Mouse (Mus musculus): ENCODE measurements at regions not wholly inside any gene's neighbourhood (a gene's known extent, or its start where the extent isn't known, plus 50 kb on each side); places are given as distances from the start of the nearest gene placed in this dataset.

DNA sequence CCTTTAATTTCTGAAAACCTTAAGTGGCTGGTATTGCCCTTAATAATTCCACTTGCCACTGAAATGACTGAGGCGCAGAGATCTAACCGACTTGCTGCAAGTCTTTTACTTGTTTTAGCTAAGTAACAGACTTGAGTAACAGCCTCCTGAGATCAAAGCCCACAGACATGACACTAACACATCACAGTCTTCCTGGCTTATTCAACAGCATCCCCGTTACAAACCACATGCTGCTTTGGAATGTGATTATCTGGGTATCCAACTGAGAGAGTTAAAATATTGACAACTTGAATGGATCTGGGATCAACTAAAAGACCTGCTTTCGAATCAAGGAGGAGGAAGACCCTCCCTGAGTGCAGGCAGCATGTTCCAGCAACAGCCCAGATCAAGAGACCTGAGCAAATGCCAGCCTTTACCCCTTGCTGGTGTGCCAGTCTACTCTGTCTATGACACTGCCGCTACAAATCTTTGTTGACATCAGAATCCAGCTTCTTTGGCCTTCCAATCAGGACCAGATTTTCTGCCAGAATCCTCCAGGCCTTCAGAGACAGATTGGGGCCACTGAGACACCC is 258.7 kb upstream of the Fermt1 start:
- no peak for DNase-seq (ENCODE audit: low read depth, low spot score)
- WGBS = 53% methylated on average over 5 of the region's 5 CpGs

DNA sequence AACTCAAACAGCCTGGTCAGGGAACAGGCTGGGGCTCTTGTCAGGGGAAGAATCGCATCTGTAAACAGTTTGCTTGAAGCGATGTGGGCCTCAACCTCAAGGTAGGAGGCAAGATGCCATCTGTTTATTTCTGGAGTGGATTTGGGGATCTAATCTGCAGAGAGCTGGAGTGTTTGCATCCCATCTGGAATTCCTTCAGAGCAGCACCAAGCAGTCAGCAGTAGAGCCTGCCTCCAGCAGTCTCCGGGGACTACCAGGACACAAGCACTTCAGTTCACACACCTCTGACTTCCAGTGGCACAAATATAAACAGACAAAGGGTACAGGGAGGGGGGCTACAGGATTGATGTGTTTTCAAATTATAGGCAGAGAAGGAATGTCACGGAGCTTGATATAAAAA is 262.8 kb upstream of the Fermt1 start:
- DNase-seq (ENCODE audit: low read depth, low spot score) = no peak
- 43% methylated on average over 4 of the region's 4 CpGs for WGBS

DNA sequence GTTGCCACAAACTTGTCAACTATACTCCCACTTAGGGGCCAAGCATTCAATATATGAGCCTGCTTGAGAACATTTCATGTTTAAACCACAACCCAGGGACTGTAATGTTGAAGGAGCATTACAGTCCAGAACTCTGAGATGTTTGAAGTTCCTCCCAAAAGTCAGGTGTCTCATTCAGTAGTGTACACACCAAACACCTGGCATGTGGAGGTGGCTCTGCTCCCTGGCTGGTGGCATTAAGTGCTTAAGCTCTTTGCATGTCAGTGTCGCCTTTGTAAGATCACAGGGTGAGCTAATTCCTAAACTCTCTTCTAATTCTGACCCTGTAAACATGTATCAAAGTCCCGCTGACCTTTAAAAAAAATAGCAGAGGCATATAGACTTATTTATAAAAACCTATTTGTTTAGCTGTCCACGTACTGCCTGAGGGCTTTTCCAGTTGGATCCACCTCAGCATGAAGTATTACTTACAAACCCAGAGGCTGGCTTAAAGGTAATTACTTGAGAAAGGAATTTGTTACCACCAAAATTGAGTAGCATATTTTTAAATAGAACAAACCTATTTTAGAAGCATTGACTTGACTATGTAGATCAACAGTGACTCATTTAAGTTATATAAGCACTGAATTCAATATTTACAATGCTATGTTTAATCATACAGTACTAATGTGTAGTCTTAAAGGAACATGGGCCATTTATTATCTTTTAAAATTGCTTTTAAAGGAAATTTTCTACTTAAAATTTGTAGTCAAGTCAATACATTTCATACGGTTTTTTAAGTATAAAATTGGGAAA is 276.3 kb upstream of the Fermt1 start:
- no peak for DNase-seq (ENCODE audit: low read depth, low spot score)
- WGBS = 57% methylated on average over 4 of the region's 4 CpGs

DNA sequence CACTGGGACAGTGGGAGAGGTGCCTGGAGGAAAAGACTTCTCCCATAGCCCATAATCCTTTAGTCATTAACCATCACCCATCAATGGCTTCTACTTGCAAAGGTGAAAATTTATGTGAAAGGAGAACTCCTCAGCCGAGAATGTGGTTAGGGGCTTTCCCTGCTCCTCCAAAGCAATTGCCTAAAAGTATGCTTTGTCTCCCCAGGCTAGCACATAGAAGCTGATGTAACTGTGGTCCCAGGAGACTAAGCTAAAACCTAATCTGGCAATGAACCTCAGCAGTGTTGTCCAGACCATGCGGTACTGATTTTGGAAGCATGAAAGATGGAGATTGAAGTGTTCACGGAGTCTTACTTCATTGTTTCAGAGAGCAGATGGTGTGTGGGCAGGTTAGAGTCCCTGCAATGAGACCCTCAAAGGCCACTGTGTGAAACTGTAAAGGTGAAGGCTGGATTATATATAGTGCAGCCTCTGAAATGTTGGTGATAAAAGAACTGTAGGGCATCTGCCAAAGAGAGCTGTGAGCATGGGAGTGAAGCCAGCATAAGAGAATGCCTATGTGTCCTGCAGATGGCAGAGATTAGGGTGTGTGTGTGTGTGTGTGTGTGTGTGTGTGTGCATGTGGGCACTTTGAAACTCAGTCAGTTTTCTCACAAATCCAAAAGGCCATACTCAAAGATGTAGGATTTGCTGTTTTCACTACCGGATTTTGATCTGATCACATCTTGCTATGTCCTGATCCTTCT is 289.6 kb upstream of the Fermt1 start:
- 72% methylated on average over 4 of the region's 4 CpGs for WGBS
- DNase-seq (ENCODE audit: low read depth, low spot score) = no peak

DNA sequence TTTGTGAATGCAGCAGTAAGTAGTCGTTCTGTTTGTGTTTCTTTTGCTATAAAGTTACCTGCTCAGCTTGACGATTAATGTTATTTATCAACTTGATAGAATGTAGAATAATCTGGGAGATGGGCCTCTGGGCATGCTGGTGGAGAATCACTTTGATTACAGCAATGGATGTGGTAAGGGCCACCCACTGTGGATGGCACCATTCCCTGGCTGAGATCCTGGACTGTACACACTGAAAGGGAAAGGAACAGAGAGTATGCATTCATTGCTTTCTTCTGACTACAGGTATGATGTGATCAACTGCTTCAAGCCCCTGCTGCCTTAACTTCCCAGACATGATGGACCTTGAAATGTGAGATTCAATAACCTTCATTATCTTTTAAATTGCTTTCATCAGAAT is 299.8 kb upstream of the Bmp2 start:
- DNase-seq (ENCODE audit: low read depth, low spot score) = no peak
- 76% methylated on average over 2 of the region's 2 CpGs for WGBS

DNA sequence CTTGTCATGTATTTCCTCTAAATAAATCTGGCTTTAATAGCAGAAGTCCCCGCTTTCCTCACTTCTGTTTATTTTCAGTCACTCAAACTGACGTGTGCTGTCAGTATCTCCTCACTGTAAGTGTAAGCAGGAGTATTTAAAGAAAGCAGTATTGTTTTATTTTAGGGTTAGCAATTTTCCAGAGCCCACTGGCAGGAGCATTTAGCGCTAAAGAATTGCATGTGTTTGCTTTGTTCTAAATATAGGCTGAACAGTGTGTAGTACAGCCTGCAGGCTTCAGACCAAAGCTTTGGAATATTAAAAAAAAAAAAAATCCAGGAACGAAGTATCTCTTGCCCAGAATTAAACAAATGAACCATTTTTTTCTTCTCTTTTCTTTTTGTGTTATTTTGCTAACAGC is 277.5 kb upstream of the Bmp2 start:
- 37% methylated on average over 4 of the region's 4 CpGs for WGBS

DNA sequence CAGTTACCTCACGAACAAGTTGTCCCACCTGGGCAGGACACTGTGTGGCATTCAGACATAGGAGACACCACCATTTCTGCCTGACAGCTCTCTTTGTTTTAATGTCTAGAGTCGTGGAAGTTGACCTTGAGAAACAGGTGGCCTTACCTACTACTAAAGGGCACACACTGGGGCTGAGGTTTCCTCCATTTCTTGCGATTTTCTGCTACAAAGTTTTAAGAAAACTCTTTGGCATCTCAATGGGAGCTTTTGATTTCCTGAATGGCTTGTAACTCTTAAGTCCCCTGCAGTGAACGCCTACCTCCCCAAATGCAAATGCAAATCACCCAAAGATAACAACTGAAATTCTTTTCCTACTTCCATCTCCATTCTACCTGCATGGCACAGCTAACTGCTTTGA is 273.4 kb upstream of the Bmp2 start:
- WGBS = 48% methylated on average over 4 of the region's 4 CpGs
- no peak for DNase-seq (ENCODE audit: low read depth, low spot score)

More for the DNA sequence above, 277.5 kb upstream of the Bmp2 start:
- DNase-seq (ENCODE audit: low read depth, low spot score) = no peak

DNA sequence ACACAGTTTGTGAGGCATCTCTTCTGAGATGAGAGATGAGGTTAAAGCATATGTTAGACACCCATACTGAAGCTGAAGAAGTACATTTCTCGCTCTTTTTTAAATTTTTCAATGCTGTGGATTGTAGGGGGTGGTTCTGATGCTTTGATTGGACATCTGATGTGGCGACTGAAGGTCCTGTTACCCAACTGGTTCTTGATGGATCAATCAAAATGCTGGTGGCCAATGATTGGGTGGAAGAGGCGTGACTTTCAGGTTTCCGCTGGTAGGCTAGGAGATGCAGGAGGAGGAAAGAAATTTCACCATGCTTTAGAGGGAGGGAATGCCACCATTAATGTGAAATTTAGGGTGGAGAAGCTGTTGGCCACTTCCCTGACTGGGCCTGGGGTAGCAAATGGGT is 272.7 kb upstream of the Bmp2 start:
- no peak for DNase-seq (ENCODE audit: low read depth, low spot score)
- 87% methylated on average over 4 of the region's 4 CpGs for whole genome bisulfite sequencing

DNA sequence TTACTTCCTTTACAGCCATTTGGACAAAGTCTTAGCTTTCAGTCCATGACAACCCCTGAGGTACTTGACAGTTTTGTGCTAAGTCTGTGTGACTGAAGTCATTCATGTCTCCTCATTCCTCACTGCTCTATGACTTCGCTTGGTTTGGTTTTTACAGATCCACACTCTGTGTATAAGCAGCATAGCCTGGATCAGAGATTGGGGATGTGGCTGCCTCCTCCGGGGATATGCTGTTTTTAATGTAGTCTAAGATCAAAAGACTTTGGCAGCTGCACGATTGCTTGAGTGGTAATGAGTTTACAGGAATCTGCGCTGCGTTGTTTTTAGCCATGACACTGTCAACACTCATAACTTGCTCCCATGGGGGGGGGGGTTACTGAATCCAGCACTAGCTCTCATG is 269.3 kb upstream of the Bmp2 start:
- DNase-seq (ENCODE audit: low read depth, low spot score) = no peak
- 73% methylated on average over 5 of the region's 5 CpGs for WGBS

DNA sequence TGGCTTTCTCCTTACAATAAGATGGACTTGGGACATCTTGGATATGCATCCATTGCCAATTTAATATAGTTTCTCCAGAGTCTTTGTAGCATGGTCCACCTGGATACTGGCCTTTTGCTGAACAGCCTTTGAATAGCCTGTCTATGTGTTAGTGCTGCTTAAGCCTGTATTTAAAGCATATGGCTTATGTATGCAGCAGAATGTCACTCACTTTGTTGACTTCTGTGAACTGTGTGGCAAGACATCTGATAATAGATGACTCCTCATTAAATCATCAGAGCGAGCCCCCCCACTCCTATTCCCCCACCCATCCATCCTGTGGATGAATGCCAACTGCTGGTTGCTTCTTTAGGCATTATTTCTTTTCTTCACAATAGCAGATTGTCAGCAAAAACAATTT is 268.2 kb upstream of the Bmp2 start:
- 50% methylated on average over 1 of the region's 1 CpGs for WGBS
- DNase-seq (ENCODE audit: low read depth, low spot score) = no peak

DNA sequence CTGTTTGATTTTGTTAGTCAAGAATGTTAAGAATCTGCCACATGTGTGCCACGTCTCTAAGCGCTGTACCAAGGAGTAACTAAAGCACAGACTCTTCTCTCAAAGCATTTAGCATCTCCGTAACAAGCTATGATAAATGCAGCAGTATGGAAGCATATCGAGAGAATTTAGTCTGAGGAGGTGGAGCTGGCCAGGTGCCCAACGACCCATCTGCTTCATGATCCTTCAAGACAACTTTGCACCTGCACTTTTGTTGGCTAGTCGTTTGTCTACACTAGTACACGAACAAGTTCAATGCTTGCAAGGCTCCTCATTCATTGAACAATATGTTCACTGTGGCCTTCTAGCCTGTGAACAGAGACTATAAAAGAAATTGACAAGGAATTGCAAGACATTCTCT is 257.8 kb upstream of the Bmp2 start:
- no peak for DNase-seq (ENCODE audit: low read depth, low spot score)
- WGBS = 58% methylated on average over 7 of the region's 7 CpGs

DNA sequence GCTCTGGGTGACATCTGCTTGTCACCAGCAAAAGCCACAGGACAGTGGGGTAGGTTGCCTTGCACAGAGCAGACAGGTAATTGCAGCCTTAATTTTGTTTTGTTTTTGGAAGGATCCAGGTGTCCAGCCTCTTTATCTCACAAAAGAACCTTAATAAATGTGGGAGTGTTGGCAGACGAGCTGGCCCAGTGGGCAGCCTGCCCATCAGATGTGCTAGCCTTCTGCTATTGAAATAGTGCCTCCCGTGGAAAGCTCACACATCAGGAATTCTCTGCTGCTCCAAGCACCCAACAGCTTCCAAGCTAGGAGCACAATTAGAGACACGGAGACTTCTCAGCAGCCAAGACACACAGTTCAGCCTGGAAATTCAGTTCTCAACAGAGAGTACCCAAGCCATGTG is 246.0 kb upstream of the Bmp2 start:
- DNase-seq (ENCODE audit: low read depth, low spot score) = no peak
- WGBS = 40% methylated on average over 3 of the region's 3 CpGs

DNA sequence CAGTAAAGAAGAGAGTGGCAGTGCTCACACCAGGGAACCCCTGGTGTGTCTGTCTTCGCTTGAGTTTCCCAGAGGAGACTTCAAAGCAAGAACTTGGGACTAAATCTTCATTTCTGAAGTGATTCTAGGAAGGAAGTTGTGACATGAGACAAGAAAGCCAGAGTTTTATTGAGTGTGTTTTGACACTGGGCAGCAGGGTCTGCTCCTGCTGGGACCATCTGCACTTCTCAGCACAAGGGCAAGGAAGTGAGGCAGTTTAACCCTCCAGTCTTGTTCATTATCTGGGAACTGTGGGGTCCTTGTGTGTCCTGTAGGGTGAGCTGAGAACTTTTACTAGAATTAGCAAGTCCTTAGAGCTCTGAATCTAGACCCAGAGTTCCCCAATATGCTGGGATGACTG is 241.0 kb upstream of the Bmp2 start:
- no peak for DNase-seq (ENCODE audit: low read depth, low spot score)
- 61% methylated on average over 1 of the region's 1 CpGs for WGBS

DNA sequence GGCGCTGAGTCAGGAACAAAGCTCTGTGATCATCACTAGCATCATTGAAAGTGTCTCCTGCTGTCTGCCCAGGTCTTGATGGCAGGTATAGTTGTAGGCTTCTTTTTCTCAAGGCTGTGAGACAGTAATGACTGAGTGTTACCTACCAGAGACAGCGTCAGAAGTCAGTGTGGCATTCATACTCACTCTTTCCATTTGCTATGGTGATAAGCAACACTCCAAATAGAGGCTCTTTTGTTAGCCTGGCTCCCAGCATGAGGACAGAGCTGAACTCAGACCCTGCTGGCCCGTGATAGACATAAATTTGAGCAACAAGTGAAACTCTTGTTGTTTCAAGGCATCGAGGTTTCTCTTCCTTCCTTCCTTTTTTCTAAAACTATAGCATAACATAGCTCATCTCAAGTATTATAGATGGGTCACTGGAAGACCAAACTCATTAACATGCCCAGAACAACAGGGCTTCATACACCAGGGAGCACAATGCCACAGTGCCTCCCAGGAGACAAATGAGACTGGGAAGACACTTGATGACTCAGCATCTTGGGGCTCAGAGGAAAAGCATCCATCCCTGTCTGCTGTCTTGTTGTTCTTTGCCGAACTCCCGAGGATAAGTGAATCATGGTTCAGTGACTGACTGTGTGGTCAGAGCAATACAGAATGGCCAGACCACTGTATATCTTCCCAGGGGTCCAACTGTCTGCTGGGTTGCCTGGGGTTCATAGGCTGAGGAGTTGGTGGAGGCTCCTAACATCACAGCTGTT is 225.5 kb upstream of the Bmp2 start:
- 70% methylated on average over 6 of the region's 6 CpGs for WGBS

DNA sequence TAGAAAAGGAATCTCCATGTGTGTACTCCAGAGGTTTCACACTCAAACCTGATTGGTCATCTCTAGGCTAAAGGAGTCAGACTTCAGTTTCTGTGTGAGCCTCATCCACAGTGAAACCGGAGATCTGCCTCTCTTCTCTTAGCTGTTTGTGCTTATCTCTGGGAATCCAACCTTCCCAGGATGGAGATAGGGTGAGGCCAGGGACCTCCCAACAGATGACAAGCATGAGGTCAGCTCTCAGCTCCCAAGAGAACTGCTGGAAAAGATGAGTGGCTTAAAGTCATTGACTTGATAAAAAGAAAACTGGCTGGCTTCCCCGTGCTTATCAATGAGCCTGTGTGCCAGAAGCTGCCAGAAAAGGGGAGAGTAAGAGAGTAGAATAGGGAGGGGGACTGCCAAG is 224.3 kb upstream of the Bmp2 start:
- no peak for DNase-seq (ENCODE audit: low read depth, low spot score)
- 35% methylated on average over 2 of the region's 2 CpGs for WGBS

More for the DNA sequence above, 225.5 kb upstream of the Bmp2 start:
- no peak for DNase-seq (ENCODE audit: low read depth, low spot score)

DNA sequence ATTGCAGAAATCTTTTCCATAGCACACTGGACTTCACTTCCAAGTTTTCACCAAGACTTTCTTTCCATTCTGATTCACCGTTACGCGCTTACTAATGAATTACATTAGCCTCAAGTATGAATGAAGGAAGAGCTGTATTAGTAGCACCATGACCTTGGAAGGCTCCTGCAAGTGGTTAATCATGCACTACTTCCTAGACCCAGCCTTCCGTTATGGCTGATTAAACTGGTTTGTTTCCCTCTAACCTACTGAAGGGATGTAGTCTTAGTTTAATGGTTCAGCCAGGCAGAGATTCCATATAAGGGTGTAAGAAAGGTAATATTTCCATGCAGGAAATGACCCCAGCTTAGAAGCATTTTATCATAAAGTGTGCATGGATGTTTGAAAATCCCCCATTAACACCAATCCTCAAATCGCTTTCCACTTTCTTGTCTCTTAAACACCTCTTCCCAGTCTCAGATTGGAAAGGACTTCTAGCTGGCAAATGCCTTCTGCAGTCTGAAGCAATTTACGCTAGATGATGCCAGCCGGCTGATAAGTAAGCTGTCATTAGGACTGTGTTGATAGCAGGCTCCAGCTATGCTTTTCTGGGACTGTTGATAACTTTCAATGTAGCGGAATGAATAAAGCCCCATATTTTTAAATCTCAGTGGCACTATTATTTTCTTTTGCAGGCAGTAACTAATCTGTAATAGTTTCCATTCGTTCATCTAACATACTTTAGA is 215.6 kb upstream of the Bmp2 start:
- DNase-seq (ENCODE audit: low read depth, low spot score) = no peak
- 79% methylated on average over 9 of the region's 9 CpGs for WGBS

DNA sequence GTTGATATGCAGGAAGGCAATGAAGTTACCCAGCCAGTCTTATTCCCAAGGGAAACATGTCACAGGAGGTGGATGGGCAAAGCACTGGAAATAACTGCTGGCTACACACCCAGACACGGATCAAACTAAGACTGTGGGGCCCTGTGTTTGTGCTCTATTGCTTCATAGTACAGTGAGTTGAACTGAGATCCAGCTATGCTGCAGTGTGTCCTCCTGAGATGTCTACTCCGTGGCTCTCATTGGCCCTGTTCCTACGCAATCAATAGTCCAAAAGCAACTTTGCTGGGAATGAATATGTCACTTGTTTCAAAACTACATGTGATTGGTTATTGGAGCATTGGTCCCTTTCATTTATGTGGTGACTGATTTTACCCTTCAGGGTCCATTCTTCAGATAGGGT is 213.8 kb upstream of the Bmp2 start:
- no peak for DNase-seq (ENCODE audit: low read depth, low spot score)
- WGBS = 74% methylated on average over 3 of the region's 3 CpGs

DNA sequence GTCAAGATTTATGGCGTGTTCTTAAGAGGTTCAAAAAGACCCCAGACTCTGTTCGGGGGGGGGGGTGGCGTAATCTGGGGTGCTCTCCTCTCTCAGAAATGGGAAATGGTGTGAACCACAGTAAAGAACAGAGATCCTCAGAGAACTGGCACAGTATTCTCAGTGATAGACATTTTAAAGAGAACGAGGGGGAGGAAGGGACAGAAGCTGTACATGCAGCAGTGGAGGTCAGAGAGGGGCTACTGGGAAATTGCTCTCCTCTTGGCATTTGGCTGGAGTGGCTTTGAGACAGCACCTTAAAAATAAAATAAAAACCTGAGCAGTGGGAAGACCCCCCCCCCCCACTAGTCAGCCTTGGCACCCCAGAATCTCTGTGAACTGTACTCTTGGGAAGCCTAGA is 210.6 kb upstream of the Bmp2 start:
- DNase-seq (ENCODE audit: low read depth, low spot score) = no peak
- WGBS = 78% methylated on average over 4 of the region's 4 CpGs

DNA sequence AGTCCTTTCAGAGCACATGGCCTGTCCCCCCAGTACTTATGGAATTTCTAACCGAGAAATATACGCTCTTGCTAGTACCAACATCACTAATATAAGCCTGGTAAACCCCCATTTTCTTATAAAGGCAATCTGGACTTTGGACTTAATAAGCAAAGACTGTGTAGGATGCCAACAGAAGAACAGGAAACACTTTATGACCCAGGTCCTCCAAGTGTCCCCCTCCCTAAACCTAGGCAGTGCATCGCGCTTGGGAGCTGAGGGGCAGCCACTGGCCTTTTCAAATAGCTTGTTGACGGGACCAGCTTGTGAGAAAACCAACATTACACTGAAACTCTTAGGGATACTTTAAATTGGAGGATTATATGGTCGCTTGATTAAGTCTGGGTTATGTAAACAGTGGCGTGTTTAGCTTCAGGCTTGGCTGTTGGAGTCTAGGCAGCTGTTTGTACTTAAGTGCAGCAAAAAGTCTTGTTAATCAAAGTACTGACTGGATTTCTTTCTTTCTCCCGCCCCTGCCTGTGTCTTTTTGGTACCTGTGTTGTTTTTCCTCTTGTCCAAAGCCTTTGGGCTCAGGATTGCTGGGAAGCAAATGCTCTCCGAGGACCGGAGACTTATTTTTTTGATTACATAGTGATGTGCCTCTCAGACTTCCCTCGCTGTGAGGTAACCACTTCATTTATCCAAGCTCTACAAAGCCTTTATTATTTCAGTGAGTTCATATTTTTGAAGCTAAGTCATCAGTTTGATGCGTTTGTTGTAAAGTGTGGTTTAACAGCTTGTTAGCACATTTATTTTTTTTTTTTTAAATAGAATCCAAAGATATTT is 205.8 kb upstream of the Bmp2 start:
- WGBS = 20% methylated on average over 12 of the region's 12 CpGs
- no peak for DNase-seq (ENCODE audit: low read depth, low spot score)

Measured in large intestine, adult 2 months (tissue).